Mouse (Mus musculus) olfactory bulb, adult 2 months (tissue): ENCODE data around the gene Fbxl18. TPM values are rescaled to one million over a fixed set of nuclear protein-coding genes. Genes with fewer than 3 reads are reported as not detected.
A peak's percentile ranks its signal among the peaks of the same experiment; 100 is the strongest.
"Not testable (repeated sequence)": the region's sequence is repeated elsewhere in the genome, so short reads cannot be mapped to it uniquely, and the experiment has no call there.

Source experiments
- H3K27ac ChIP-seq: fragments of 200-500 bp; 2 replicates; pipeline ENCODE4 v1.5.1; 2012; ENCODE audit warnings: low read depth, low read length; ENCODE audit not compliant: insufficient read depth
- H3K4me1 ChIP-seq: fragments of 200-500 bp; 2 replicates; pipeline ENCODE4 v1.6.1; 2012; ENCODE audit warnings: low read length; ENCODE audit not compliant: control insufficient read depth, insufficient read depth
- H3K4me3 ChIP-seq: fragments of 200-500 bp; 2 replicates; pipeline ENCODE4 v1.5.1; 2012; ENCODE audit warnings: mild to moderate bottlenecking, low read depth, low read length, moderate library complexity; ENCODE audit not compliant: insufficient read depth
- CTCF ChIP-seq: fragments of 200-500 bp; IDR thresholded peaks from 2 replicates; pipeline ENCODE4 v1.5.1; 2012; ENCODE audit warnings: low read depth, mild to moderate bottlenecking, low read length, moderate library complexity; ENCODE audit not compliant: insufficient read depth
- POLR2A ChIP-seq: fragments of 200-500 bp; IDR thresholded peaks from 2 replicates; pipeline ENCODE4 v1.6.1; 2012; ENCODE audit warnings: mild to moderate bottlenecking, low read depth, low read length, moderate library complexity; ENCODE audit not compliant: insufficient read depth
- WGBS: fragments of 180-500 bp; shearing (Covaris S2); methylation state at CpG from one replicate; pipeline ENCODE4 v1.1.7; 2018; 5-methylcytosine and 5-hydroxymethylcytosine counted together
- polyA plus RNA-seq: library from polyadenylated mRNA; stranded (reverse); fragments of >200 nt; gene quantifications from 2 replicates; pipeline ENCODE4 v1.2.4, GENCODE M21; 2012; ENCODE audit warnings: low replicate concordance; ENCODE audit not compliant: missing spikeins, insufficient read depth, insufficient read length

Fbxl18 gene
- polyA plus RNA-seq, 1 experiment: not detected

GRCm38 (mm10) chr5:142842137-142842642, 53.0 kb downstream of the Fbxl18 start:
- peaks cover 9% of the 10 kb centered on the region; the same call in 1 of the 2 replicates for H3K4me1 ChIP-seq
- H3K27ac ChIP-seq: no peak overlapping the region
- H3K4me3 ChIP-seq: no peak overlapping the region
- WGBS: 35% methylated on average over 7 of the region's 7 CpGs
- TF ChIP-seq POLR2A: no peak
- peak; percentile 49; the same call in 1 of the 2 replicates for TF ChIP-seq CTCF

- Histone ChIP-seq H3K27ac (no peak overlapping the region), H3K4me1 (peaks cover 9% of the 10 kb centered on the region; the same call in 1 of the 2 replicates), H3K4me3 (no peak overlapping the region)
- WGBS: 71% methylated on average over 8 of the region's 8 CpGs
- TF ChIP-seq CTCF (no peak), POLR2A (no peak)
Observed at GRCm38 (mm10) chr5:142841372-142842136, 53.7 kb downstream of the Fbxl18 start.

- peaks cover 14% of the 10 kb centered on the region for H3K4me1 ChIP-seq
- 87% methylated on average over 2 of the region's 2 CpGs for WGBS
- not testable (repeated sequence) for H3K4me3 ChIP-seq, H3K27ac ChIP-seq
Observed at GRCm38 (mm10) chr5:142837427-142837826, 57.8 kb downstream of the Fbxl18 start.

- WGBS: 83% methylated on average over 6 of the region's 6 CpGs
- no peak overlapping the region for H3K4me3 ChIP-seq
- peaks cover 9% of the 10 kb centered on the region for H3K4me1 ChIP-seq
- no peak overlapping the region for H3K27ac ChIP-seq
- TF ChIP-seq CTCF (no peak), POLR2A (no peak)
Observed at GRCm38 (mm10) chr5:142836891-142837290, 58.3 kb downstream of the Fbxl18 start.

GRCm38 (mm10) chr5:142833646-142834438, 61.4 kb downstream of the Fbxl18 start:
- WGBS: 40% methylated on average over 8 of the region's 8 CpGs
- H3K4me1 ChIP-seq: peaks cover 6% of the 10 kb centered on the region
- no peak overlapping the region; the same call in 1 of the 2 replicates for H3K27ac ChIP-seq
- TF ChIP-seq CTCF (no peak), POLR2A (no peak)
- no peak overlapping the region for H3K4me3 ChIP-seq

DNA sequence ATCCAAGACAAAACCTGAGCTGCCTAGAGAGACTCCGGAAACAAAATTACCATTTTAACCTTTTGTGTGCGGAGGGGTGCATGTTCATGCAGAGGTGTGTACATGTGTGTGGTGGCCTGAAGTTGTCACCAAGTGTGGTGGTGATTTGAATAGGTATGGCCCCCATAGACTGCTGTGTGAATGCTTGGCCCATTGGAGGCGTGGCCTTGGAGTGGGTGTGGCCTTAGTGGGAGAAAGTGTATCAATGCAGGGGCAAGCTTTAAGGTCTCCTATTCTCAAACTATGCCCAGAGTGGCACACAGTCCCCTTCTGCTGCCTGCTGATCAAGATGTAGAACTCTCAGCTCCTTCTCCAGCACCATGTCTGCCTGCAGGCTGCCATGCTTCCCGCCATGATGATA, 69.1 kb downstream of the Fbxl18 start:
- no peak overlapping the region for H3K27ac ChIP-seq
- H3K4me3 ChIP-seq: no peak overlapping the region
- TF ChIP-seq CTCF (no peak), POLR2A (no peak)
- WGBS: 75% methylated on average over 4 of the region's 4 CpGs
- peaks cover 22% of the 10 kb centered on the region for H3K4me1 ChIP-seq

DNA sequence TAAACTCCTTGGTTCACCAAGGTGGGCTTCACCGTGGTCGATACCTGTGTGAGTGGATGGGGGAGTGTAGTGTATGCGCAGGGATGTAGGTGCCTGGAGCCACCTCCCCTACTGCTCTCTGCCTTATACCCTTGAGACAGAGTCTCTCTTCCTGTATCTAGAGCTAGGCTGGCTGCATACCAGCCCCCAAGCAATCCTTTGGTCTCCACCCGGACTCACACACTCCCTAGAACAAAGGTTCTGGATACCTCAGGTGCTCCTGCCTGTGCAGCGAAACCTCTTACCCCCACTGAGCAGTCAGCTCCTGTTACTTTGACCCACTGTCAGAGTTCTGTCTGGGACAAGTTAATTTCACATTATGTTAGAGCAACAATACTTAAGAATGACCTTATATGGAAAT, 69.6 kb downstream of the Fbxl18 start:
- no peak overlapping the region for H3K27ac ChIP-seq
- H3K4me1 ChIP-seq: peaks cover 22% of the 10 kb centered on the region
- no peak overlapping the region for H3K4me3 ChIP-seq
- no peak for TF ChIP-seq POLR2A
- TF ChIP-seq CTCF: no peak
- 87% methylated on average over 5 of the region's 5 CpGs for WGBS

GRCm38 (mm10) chr5:142824091-142824490, 71.1 kb downstream of the Fbxl18 start:
- no peak for TF ChIP-seq POLR2A
- no peak for TF ChIP-seq CTCF
- H3K4me3 ChIP-seq: no peak overlapping the region
- WGBS: 60% methylated on average over 6 of the region's 6 CpGs

More at GRCm38 (mm10) chr5:142824091-142824490, 71.1 kb downstream of the Fbxl18 start:
- Histone ChIP-seq H3K27ac (peak overlapping the region; percentile 92; the same call in 1 of the 2 replicates), H3K4me1 (peaks cover 22% of the 10 kb centered on the region)
